ENCODE assay signal across 18 mouse cellular contexts in the genomic region with DNA sequence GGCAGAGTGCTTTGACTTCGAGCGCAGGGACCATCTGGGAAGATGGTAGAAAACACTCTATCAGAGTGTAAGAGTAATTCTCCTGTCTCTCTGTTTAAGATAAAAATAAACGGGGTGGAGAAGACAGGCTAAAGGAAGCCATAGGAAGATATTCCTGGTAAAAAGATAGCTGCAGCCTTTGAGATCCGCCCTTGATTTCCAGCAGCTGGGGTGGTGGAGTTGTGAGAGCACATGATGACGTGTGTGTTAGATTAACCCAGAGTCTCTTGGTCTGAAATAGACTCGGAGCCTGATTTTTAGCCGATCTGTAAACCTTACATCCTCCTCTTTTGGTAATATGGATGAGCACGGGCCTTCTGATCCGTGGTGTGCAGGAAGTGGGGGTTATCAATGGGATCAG. TPM values are rescaled to one million over a fixed set of nuclear protein-coding genes. Genes with fewer than 3 reads are reported as not detected.
DNase-seq lines count a peak whose midpoint lies in the region; ATAC-seq and TF ChIP-seq lines count a peak whose summit lies in the region.
"Had no signal": no experiment of that assay in that cellular context is flagged by ENCODE, and none has a peak within 500 bp of the region (broad histone marks: within the 10 kb centered on the region; RNA-seq: fewer than 3 reads in every experiment).

No protein-coding gene starts in this region.

- TF ChIP-seq CTCF in layer of hippocampus, adult 2 months (conservative IDR thresholded peaks at IDR 0.05) = no peak

- H3K27ac ChIP-seq in heart, embryonic 12.5 days (ENCODE audit: poor library complexity, severe bottlenecking) = 0 out of 2 replicates have a peak overlapping the region, but pooled peaks have one; percentile 15
- H3K27ac ChIP-seq in layer of hippocampus, adult 2 months = peak overlapping the region; percentile 46; the same call in 1 of the 2 replicates
- H3K27ac ChIP-seq in intestine, embryonic 16.5 days (ENCODE audit: low read length) = no peak overlapping the region
- H3K27ac ChIP-seq: hindbrain, embryonic 15.5 days; limb, embryonic 15.5 days; midbrain, embryonic 13.5 days had no signal

- H3K9ac ChIP-seq in heart, embryonic 12.5 days = no peak overlapping the region
- H3K9ac ChIP-seq in intestine, embryonic 16.5 days (ENCODE audit: low read depth, low read length) = no peak overlapping the region
- H3K9ac ChIP-seq: hindbrain, embryonic 15.5 days; limb, embryonic 15.5 days; midbrain, embryonic 13.5 days had no signal

- intact Hi-C loops in heart, postnatal 10 days (cut with DNase I) = no loop called here

- DNase-seq in heart, postnatal 10 days = no peak
- no peak for DNase-seq in layer of hippocampus, adult 2 months (ENCODE audit: low spot score in 2 of 2)
- no peak for DNase-seq in layer of hippocampus, adult 9-10 months (ENCODE audit: low spot score)
- peak; percentile 36 to 50 for DNase-seq in right cerebral cortex, adult 2 months (ENCODE audit: low spot score in 2 of 2)
- DNase-seq in right cerebral cortex, postnatal 4 days = no peak
- DNase-seq: adrenal gland, adult 2 months; cerebellum, adult 9-11 months; kidney, adult 9 months; lung, postnatal 36 days; spleen, adult 18-20 months had no signal

- H3K9me3 ChIP-seq in heart, embryonic 12.5 days (replicated peaks) = no peaks in the 10 kb centered on the region
- no peaks in the 10 kb centered on the region for H3K9me3 ChIP-seq in intestine, embryonic 16.5 days (ENCODE audit: control insufficient read depth, low read length)
- H3K9me3 ChIP-seq: hindbrain, embryonic 15.5 days; limb, embryonic 15.5 days; midbrain, embryonic 13.5 days had no signal

- 22% methylated on average over 9 of the region's 9 CpGs for WGBS in heart, embryonic 12.5 days
- 65% methylated on average over 9 of the region's 9 CpGs for WGBS in intestine, embryonic 16.5 days

- no peak overlapping the region for H3K4me2 ChIP-seq in heart, embryonic 12.5 days
- no peak overlapping the region for H3K4me2 ChIP-seq in intestine, embryonic 16.5 days (ENCODE audit: low read depth, low read length)
- H3K4me2 ChIP-seq: hindbrain, embryonic 15.5 days; limb, embryonic 15.5 days; midbrain, embryonic 13.5 days had no signal

- H3K4me1 ChIP-seq in heart, embryonic 12.5 days (replicated peaks) = peaks cover 38% of the 10 kb centered on the region
- H3K4me1 ChIP-seq in intestine, embryonic 16.5 days (ENCODE audit: control insufficient read depth, insufficient read depth, low read length) = peaks cover 5% of the 10 kb centered on the region; the same call in 1 of the 2 replicates
- H3K4me1 ChIP-seq: hindbrain, embryonic 15.5 days; limb, embryonic 15.5 days had no signal

- peaks cover 6% of the 10 kb centered on the region; the same call in 1 of the 2 replicates for H3K36me3 ChIP-seq in heart, embryonic 12.5 days
- peaks cover 11% of the 10 kb centered on the region; the same call in 1 of the 2 replicates for H3K36me3 ChIP-seq in intestine, embryonic 16.5 days (ENCODE audit: control insufficient read depth, insufficient read depth, low read length)
- H3K36me3 ChIP-seq: hindbrain, embryonic 15.5 days; midbrain, embryonic 13.5 days had no signal

- no peaks in the 10 kb centered on the region for H3K27me3 ChIP-seq in heart, embryonic 12.5 days (replicated peaks)
- H3K27me3 ChIP-seq in intestine, embryonic 16.5 days (replicated peaks; ENCODE audit: control insufficient read depth, insufficient read depth, low read length) = no peaks in the 10 kb centered on the region
- H3K27me3 ChIP-seq: hindbrain, embryonic 15.5 days; limb, embryonic 15.5 days; midbrain, embryonic 13.5 days had no signal

- H3K4me3 ChIP-seq in heart, embryonic 12.5 days = no peak overlapping the region
- no peak overlapping the region for H3K4me3 ChIP-seq in layer of hippocampus, adult 2 months
- H3K4me3 ChIP-seq in intestine, embryonic 16.5 days (ENCODE audit: low read length) = no peak overlapping the region
- H3K4me3 ChIP-seq: hindbrain, embryonic 15.5 days; limb, embryonic 15.5 days; midbrain, embryonic 13.5 days had no signal

- ATAC-seq in heart, embryonic 12.5 days (ENCODE audit: insufficient number of reproducible peaks, low FRiP score) = no peak
- ATAC-seq in intestine, embryonic 16.5 days = no peak
- ATAC-seq: midbrain, embryonic 13.5 days had no signal

RNA-seq across cellular contexts. Expression of gene Oit3, which starts 6.0 kb away (rescaled TPM):
- polyA plus RNA-seq in heart, embryonic 12.5 days (2016; fragmentation: Nextera tagmentation; extraction: Ambion mirVana) = 4.5 and 5.7 TPM in 2 replicates
- total RNA-seq in heart, postnatal 10 days (2021) = under 1 TPM; 0.17 to 0.31 TPM
- 1 to 10 TPM in 1 of 2 experiments, under 1 TPM in 1; 0.32 to 1.0 TPM for total RNA-seq in layer of hippocampus, adult 2 months (2021)
- polyA plus RNA-seq in intestine, embryonic 16.5 days (2015; fragmentation: Nextera tagmentation; extraction: Ambion mirVana) = 2.1 and 2.3 TPM in 2 replicates
- total RNA-seq: ES-E14 had no signal

RNA-seq across cellular contexts. Expression of gene Pla2g12b, which starts 44.1 kb away (rescaled TPM):
- 0.30 and 1.4 TPM in 2 replicates for polyA plus RNA-seq in heart, embryonic 12.5 days (2016; fragmentation: Nextera tagmentation; extraction: Ambion mirVana)
- total RNA-seq in heart, postnatal 10 days (2021) = not detected
- total RNA-seq in layer of hippocampus, adult 2 months (2021) = not detected
- 62.2 and 69.1 TPM in 2 replicates for polyA plus RNA-seq in intestine, embryonic 16.5 days (2015; fragmentation: Nextera tagmentation; extraction: Ambion mirVana)
- total RNA-seq: adrenal gland, adult 2 months; layer of hippocampus, postnatal 14 days had no signal
- polyA plus RNA-seq: adrenal gland, adult 2 months; C2C12; hindbrain, embryonic 15.5 days; midbrain, embryonic 13.5 days had no signal

RNA-seq across cellular contexts. Expression of gene Gm10273, which starts 52.1 kb away (rescaled TPM):
- 5.1 and 7.2 TPM in 2 replicates for polyA plus RNA-seq in heart, embryonic 12.5 days (2016; fragmentation: Nextera tagmentation; extraction: Ambion mirVana)
- total RNA-seq in heart, postnatal 10 days (2021) = 100 to 1,000 TPM; 125 to 130 TPM
- 10 to 100 TPM; 28.5 to 38.1 TPM for total RNA-seq in layer of hippocampus, adult 2 months (2021)
- polyA plus RNA-seq in intestine, embryonic 16.5 days (2015; fragmentation: Nextera tagmentation; extraction: Ambion mirVana) = not detected in 2 replicates

Comparison
In these comparisons a context has a peak if more than half of its experiments do, and no peak if none do; other contexts are left out.
1. DNase-seq: peak in right cerebral cortex, adult 2 months (2 of 2); none in heart, postnatal 10 days (0 of 2), layer of hippocampus, adult 2 months (0 of 2), layer of hippocampus, adult 9-10 months (single experiment) and right cerebral cortex, postnatal 4 days (single experiment).